Mouse (Mus musculus) cerebellum, adult 2 months (tissue): ENCODE data around the gene Ankmy1. TPM values are rescaled to one million over a fixed set of nuclear protein-coding genes. Genes with fewer than 3 reads are reported as not detected.

Experiments
- DNase-seq, 2 experiments: peaks; one replicate each; pipeline ENCODE4 v3.0.0; 2021
- H3K27ac ChIP-seq: fragments of 200-500 bp; 2 replicates; pipeline ENCODE4 v1.5.1; 2012; ENCODE audit warnings: low read length, control low read depth, inconsistent platforms; ENCODE audit not compliant: insufficient read depth
- H3K27me3 ChIP-seq: fragments of 200-500 bp; 2 replicates; pipeline ENCODE4 v1.6.1; 2012; ENCODE audit warnings: inconsistent platforms, mild to moderate bottlenecking, low read length, moderate library complexity; ENCODE audit not compliant: control insufficient read depth, insufficient read depth
- H3K4me1 ChIP-seq: fragments of 200-500 bp; 2 replicates; pipeline ENCODE4 v1.6.1; 2011; ENCODE audit warnings: low read length; ENCODE audit not compliant: control insufficient read depth, insufficient read depth
- H3K4me3 ChIP-seq: fragments of 200-500 bp; replicated peaks from 2 replicates; pipeline ENCODE3; 2011; ENCODE audit warnings: mild to moderate bottlenecking, low read depth, low read length, control low read depth; ENCODE audit not compliant: insufficient read depth
- CTCF ChIP-seq: fragments of 200-500 bp; IDR thresholded peaks from 2 replicates; pipeline ENCODE4 v1.5.1; 2011; ENCODE audit warnings: low read depth, mild to moderate bottlenecking, control low read depth, low read length, moderate library complexity, borderline replicate concordance; ENCODE audit not compliant: insufficient read depth
- POLR2A ChIP-seq: fragments of 200-500 bp; IDR thresholded peaks from 2 replicates; pipeline ENCODE4 v1.6.1; 2011; ENCODE audit warnings: low read length, control low read depth, borderline replicate concordance; ENCODE audit not compliant: insufficient read depth
- WGBS: fragments of 180-500 bp; shearing (Covaris S2); methylation state at CpG from one replicate; pipeline ENCODE4 v1.1.7; 2018; 5-methylcytosine and 5-hydroxymethylcytosine counted together
- polyA plus RNA-seq: library from polyadenylated mRNA; depleted of rRNA; stranded (reverse); fragments of >200 nt; gene quantifications from 2 replicates; pipeline ENCODE4 v1.2.3, GENCODE M21; 2012

The Ankmy1 gene
- polyA plus RNA-seq, 1 experiment = 0.46 TPM

DNA sequence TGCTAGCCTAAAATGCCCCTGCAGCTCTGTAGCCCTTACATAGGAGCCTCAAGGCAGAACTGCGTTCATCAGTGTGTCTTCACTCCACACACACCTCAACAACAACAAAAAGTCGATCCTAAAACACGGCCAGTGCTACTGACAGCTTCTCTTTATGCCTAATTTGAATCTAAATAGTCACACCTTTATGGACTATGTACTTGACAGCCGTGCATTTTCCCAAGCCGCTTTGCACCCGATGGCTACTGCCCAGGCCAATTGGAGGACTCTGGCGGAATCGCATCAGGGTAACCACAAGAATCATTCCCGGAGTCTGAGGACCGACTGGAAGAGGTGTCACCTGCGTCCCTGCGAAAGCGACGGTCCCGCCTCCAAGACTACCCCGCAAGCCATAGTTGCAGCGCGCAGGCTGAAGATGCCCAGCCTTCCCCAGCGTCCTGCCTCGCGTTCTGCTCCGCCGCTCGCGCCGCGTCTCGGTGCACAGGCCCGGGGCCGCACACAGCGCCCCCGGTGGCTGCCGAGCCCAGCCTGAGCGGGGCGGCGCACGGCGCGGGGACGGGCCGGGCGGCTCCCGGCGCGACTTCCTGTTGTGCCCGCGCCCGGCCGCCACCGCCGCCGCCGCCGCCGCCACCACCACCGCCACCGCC is 7.7 kb upstream of the Ankmy1 start, which contains the start of gene Rnpepl1:
TSS of gene Rnpepl1 (plus strand) at position 545 of the 647 bp plus-strand sequence.
- DNase-seq = peak; percentile 87 to 88
- peak; percentile 53; the same call in 1 of the 2 replicates for TF ChIP-seq CTCF
- TF ChIP-seq POLR2A = peak; percentile 73
- H3K4me1 ChIP-seq = peaks cover 14% of the 10 kb centered on the region
- H3K27ac ChIP-seq = peak within 1 kb of the TSS; percentile 26
- WGBS = under 1% methylated on average over 43 of the region's 57 CpGs
- no peaks in the 10 kb centered on the region for H3K27me3 ChIP-seq
- peak within 1 kb of the TSS; percentile 66 for H3K4me3 ChIP-seq

GRCm38 (mm10) chr1:92909068-92909467 is 6.4 kb upstream of the Ankmy1 start:
- TF ChIP-seq CTCF = no peak
- no peak for TF ChIP-seq POLR2A
- 64% methylated on average over 4 of the region's 4 CpGs for WGBS
- DNase-seq = no peak
- no peak overlapping the region for H3K27ac ChIP-seq
- no peaks in the 10 kb centered on the region for H3K27me3 ChIP-seq
- peaks cover 14% of the 10 kb centered on the region for H3K4me1 ChIP-seq
- H3K4me3 ChIP-seq = no peak overlapping the region

- H3K4me3 ChIP-seq = no peak overlapping the region
- 94% methylated on average over 3 of the region's 3 CpGs for WGBS
- H3K27ac ChIP-seq = no peak overlapping the region
- H3K4me1 ChIP-seq = peaks cover 14% of the 10 kb centered on the region
- no peak for TF ChIP-seq CTCF
- no peak for TF ChIP-seq POLR2A
- no peak for DNase-seq
- H3K27me3 ChIP-seq = no peaks in the 10 kb centered on the region
Measured at GRCm38 (mm10) chr1:92908664-92909063, 6.0 kb upstream of the Ankmy1 start.

DNA sequence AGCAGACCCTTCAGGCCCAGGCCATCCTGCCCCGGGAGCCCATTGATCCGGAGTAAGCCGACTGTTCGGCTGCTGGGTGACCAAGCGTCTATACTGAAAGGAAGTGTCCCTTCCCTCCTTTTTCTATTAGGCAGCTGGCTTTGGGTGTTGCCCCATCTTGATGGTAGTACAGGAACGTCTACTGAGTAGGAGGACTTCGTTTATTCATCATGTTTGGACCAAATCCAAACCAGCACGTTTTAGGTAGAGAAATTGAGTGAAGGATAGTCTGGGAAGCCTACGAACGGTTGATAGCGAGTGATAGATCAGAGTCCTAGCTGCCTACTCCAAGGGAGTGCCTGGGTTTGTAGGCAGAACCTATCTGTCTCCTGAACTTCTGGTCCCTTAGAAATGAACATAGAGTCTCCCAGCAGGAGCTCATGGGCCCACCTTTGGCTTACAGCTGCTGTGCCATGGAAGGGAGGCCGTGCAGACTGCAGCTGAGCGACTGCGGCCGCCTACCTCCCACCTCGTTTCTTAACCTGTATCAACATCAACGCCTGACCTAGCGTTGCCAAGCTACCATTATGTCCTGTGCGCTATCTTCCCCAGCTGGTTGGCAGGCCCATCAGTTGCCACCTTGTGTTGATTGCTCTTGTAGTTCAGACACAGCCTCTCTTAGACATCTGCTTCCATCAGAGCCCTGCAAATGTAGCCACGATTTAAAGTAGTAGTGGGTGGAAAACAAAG is 5.1 kb upstream of the Ankmy1 start:
- peaks cover 14% of the 10 kb centered on the region for H3K4me1 ChIP-seq
- 40% methylated on average over 20 of the region's 20 CpGs for WGBS
- H3K4me3 ChIP-seq = peak overlapping the region; percentile 67
- H3K27ac ChIP-seq = peak overlapping the region; percentile 75; the same call in 1 of the 2 replicates
- no peaks in the 10 kb centered on the region for H3K27me3 ChIP-seq
- TF ChIP-seq CTCF (no peak), POLR2A (no peak)
- DNase-seq = no peak

GRCm38 (mm10) chr1:92906779-92907631 is 4.3 kb upstream of the Ankmy1 start, which contains the start of gene Dusp28:
Dusp28 (plus strand) TSS chr1:92906981.
- under 1% methylated on average over 81 of the region's 81 CpGs for WGBS
- peak within 1 kb of the TSS; percentile 67 for H3K4me3 ChIP-seq
- TF ChIP-seq POLR2A (peak; percentile 88), CTCF (peak; percentile 44; the same call in 1 of the 2 replicates)
- peaks cover 10% of the 10 kb centered on the region for H3K4me1 ChIP-seq
- peak; percentile 89 to 93 for DNase-seq
- H3K27me3 ChIP-seq = no peaks in the 10 kb centered on the region
- peak within 1 kb of the TSS; percentile 86 for H3K27ac ChIP-seq

GRCm38 (mm10) chr1:92905703-92906310 is 3.1 kb upstream of the Ankmy1 start:
- no peak overlapping the region for H3K4me3 ChIP-seq
- peaks cover 6% of the 10 kb centered on the region for H3K4me1 ChIP-seq
- 92% methylated on average over 2 of the region's 2 CpGs for WGBS
- no peaks in the 10 kb centered on the region for H3K27me3 ChIP-seq
- no peak for TF ChIP-seq POLR2A
- no peak for TF ChIP-seq CTCF
- no peak overlapping the region for H3K27ac ChIP-seq
- no peak for DNase-seq

DNA sequence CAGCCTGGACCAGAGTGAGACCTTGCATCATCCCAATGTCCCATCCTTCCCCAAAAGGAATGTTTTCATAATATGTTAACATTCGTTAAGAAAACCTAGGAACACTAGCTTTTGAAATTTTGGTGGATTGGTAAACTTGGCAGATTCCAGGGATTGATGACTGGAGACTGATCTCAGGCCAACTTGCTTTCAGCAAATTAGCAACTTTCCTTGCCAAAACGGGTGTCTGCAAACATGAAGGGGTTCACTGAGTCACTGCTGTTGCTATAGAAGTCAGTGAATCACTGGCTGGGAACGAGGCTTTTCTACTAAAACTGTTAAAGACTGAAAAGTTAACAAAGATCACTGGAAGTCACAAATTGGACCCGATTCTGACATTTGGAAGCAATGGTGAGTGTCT is 921 bp upstream of the Ankmy1 start:
- peaks cover 6% of the 10 kb centered on the region for H3K4me1 ChIP-seq
- DNase-seq = no peak

More for the DNA sequence above, 921 bp upstream of the Ankmy1 start:
- no peak for TF ChIP-seq CTCF
- TF ChIP-seq POLR2A = no peak
- Histone ChIP-seq H3K27me3 (no peaks in the 10 kb centered on the region), H3K4me3 (no peak overlapping the region), H3K27ac (no peak overlapping the region)
- WGBS = 55% methylated on average over 4 of the region's 4 CpGs
